Mouse (Mus musculus) heart, postnatal 10 days (tissue): ENCODE measurements around the gene Srsx. TPM values are rescaled to one million over a fixed set of nuclear protein-coding genes. Genes with fewer than 3 reads are reported as not detected.
"Not testable (repeated sequence)": the region's sequence is repeated elsewhere in the genome, so short reads cannot be mapped to it uniquely, and the experiment has no call there.

Experiments used
- DNase-seq, 2 experiments: peaks; one replicate each; pipeline ENCODE4 v3.0.0; 2021
- intact Hi-C: fragments of 180-260 bp; cut with DNase I; formaldehyde crosslinking; loops from one replicate; pipeline ENCODE4 v1.15.1; 2025
- total RNA-seq, 2 experiments: library from RNA; stranded (reverse); gene quantifications; 2 replicates each; pipeline ENCODE4 v1.2.3; 2021

Srsx gene
- not detected for total RNA-seq

- DNase-seq, intact Hi-C loops: not testable (repeated sequence)
Measured at GRCm38 (mm10) chrX:123222381-123222780, at the start of gene Srsx. Gene Srsx (minus strand): TSS chrX:123222481.

GRCm38 (mm10) chrX:123246807-123247206, 24.5 kb upstream of the Srsx start, which contains the start of gene Gm17577:
Gene Gm17577 (minus strand): TSS chrX:123246907.
- DNase-seq, intact Hi-C loops: not testable (repeated sequence)

Other genes with a start within 250 kb of the Srsx start
- not detected for gene Gm17521, start 192.8 kb downstream of the Srsx start, total RNA-seq
- gene Cldn34c1, start 119.0 kb downstream of the Srsx start, total RNA-seq: 1 to 10 TPM; 8.7 to 9.9 TPM
- not detected for gene Gm17577, start 24.4 kb upstream of the Srsx start, total RNA-seq